Mouse (Mus musculus) intestine, postnatal 0 days (tissue): ENCODE data around the gene C530008M17Rik. TPM values are rescaled to one million over a fixed set of nuclear protein-coding genes. Genes with fewer than 3 reads are reported as not detected.

Source experiments
- ATAC-seq: fragments of 200-750 bp; cut with Nextera tagmentation; 2 replicates; pipeline ENCODE4 v1.8.0; 2017; ENCODE audit warnings: mild to moderate bottlenecking, moderate TSS enrichment, moderate library complexity
- H3K27ac ChIP-seq: fragments of 300-500 bp; sonication (generic); 2 replicates; pipeline ENCODE4 v1.5.1; 2014; ENCODE audit warnings: mild to moderate bottlenecking, low read depth, low read length, moderate library complexity
- H3K27me3 ChIP-seq: fragments of 300-500 bp; sonication (generic); replicated peaks from 2 replicates; pipeline ENCODE4 v1.6.1; 2014; ENCODE audit warnings: low read length, mixed read lengths; ENCODE audit not compliant: control insufficient read depth, insufficient read depth
- H3K36me3 ChIP-seq: fragments of 300-500 bp; sonication (generic); 2 replicates; pipeline ENCODE4 v1.6.1; 2014; ENCODE audit warnings: mild to moderate bottlenecking, moderate library complexity; ENCODE audit not compliant: control insufficient read depth, insufficient read depth
- H3K4me1 ChIP-seq: fragments of 300-500 bp; sonication (generic); replicated peaks from 2 replicates; pipeline ENCODE4 v1.6.1; 2014; ENCODE audit warnings: antibody characterized with exemption, low read length, mixed read lengths; ENCODE audit not compliant: control insufficient read depth, insufficient read depth
- H3K4me2 ChIP-seq: fragments of 300-500 bp; sonication (generic); replicated peaks from 2 replicates; pipeline ENCODE4 v1.6.1; 2014; ENCODE audit warnings: low read depth, mild to moderate bottlenecking, moderate library complexity
- H3K4me3 ChIP-seq: fragments of 300-500 bp; sonication (generic); 2 replicates; pipeline ENCODE4 v1.5.1; 2014; ENCODE audit warnings: low read depth, low read length
- H3K9ac ChIP-seq: fragments of 300-500 bp; sonication (generic); 2 replicates; pipeline ENCODE4 v1.6.1; 2014; ENCODE audit warnings: mild to moderate bottlenecking, low read depth, low read length
- H3K9me3 ChIP-seq: fragments of 300-500 bp; sonication (generic); 2 replicates; pipeline ENCODE4 v1.6.1; 2016; ENCODE audit warnings: mixed run types; ENCODE audit not compliant: control insufficient read depth
- CTCF ChIP-seq: sonication (generic); IDR thresholded peaks from 2 replicates; pipeline ENCODE4 v1.5.1; 2016; ENCODE audit warnings: low read depth, mild to moderate bottlenecking, control low read depth, antibody characterized with exemption, moderate library complexity
- WGBS: fragments of 180-500 bp; shearing (Covaris S2); extraction: QIAGEN DNeasy Blood & Tissue Kit; methylation state at CpG from one replicate; pipeline ENCODE4 v1.1.7; 2014; 5-methylcytosine and 5-hydroxymethylcytosine counted together
- polyA plus RNA-seq: library from polyadenylated mRNA; unstranded; fragments of >200 nt; fragmentation: Nextera tagmentation; extraction: Ambion mirVana; gene quantifications from 2 replicates; pipeline ENCODE4 v1.2.1, GENCODE M21; 2015

The C530008M17Rik gene
- polyA plus RNA-seq, 1 experiment from 2014 or later = 15.3 TPM

GRCm38 (mm10) chr5:76705307-76706173, 49.2 kb downstream of the C530008M17Rik start:
- no peak overlapping the region; the same call in 1 of the 2 replicates for H3K4me2 ChIP-seq
- ATAC-seq = no peak
- H3K4me3 ChIP-seq = no peak overlapping the region
- no peaks in the 10 kb centered on the region for H3K36me3 ChIP-seq
- no peak overlapping the region; the same call in 1 of the 2 replicates for H3K27ac ChIP-seq
- H3K9me3 ChIP-seq = no peaks in the 10 kb centered on the region
- no peaks in the 10 kb centered on the region; the same call in 1 of the 2 replicates for H3K4me1 ChIP-seq
- WGBS = 35% methylated on average over 11 of the region's 11 CpGs
- H3K9ac ChIP-seq = no peak overlapping the region
- H3K27me3 ChIP-seq = no peaks in the 10 kb centered on the region
- TF ChIP-seq CTCF = no peak

- no peaks in the 10 kb centered on the region for H3K9me3 ChIP-seq
- no peak overlapping the region for H3K9ac ChIP-seq
These were observed 50.8 kb downstream of the C530008M17Rik start for GRCm38 (mm10) chr5:76707072-76707471.

GRCm38 (mm10) chr5:76708004-76708403, 51.7 kb downstream of the C530008M17Rik start:
- Histone ChIP-seq H3K36me3 (no peaks in the 10 kb centered on the region), H3K4me2 (peak overlapping the region; percentile 2; the same call in 1 of the 2 replicates), H3K9ac (no peak overlapping the region), H3K9me3 (no peaks in the 10 kb centered on the region), H3K27ac (no peak overlapping the region), H3K4me1 (no peaks in the 10 kb centered on the region; the same call in 1 of the 2 replicates), H3K27me3 (no peaks in the 10 kb centered on the region), H3K4me3 (no peak overlapping the region)
- no peak for ATAC-seq
- no peak for TF ChIP-seq CTCF
- 73% methylated on average over 15 of the region's 15 CpGs for WGBS

More at GRCm38 (mm10) chr5:76707072-76707471, 50.8 kb downstream of the C530008M17Rik start:
- H3K27me3 ChIP-seq = no peaks in the 10 kb centered on the region
- WGBS = 41% methylated on average over 3 of the region's 3 CpGs
- no peak for TF ChIP-seq CTCF
- H3K4me2 ChIP-seq = no peak overlapping the region
- no peak overlapping the region for H3K27ac ChIP-seq
- H3K4me3 ChIP-seq = no peak overlapping the region
- H3K4me1 ChIP-seq = no peaks in the 10 kb centered on the region; the same call in 1 of the 2 replicates
- no peak for ATAC-seq
- no peaks in the 10 kb centered on the region for H3K36me3 ChIP-seq

GRCm38 (mm10) chr5:76713743-76714142, 57.4 kb downstream of the C530008M17Rik start:
- Histone ChIP-seq H3K27ac (no peak overlapping the region), H3K4me1 (no peaks in the 10 kb centered on the region), H3K9me3 (no peaks in the 10 kb centered on the region), H3K36me3 (no peaks in the 10 kb centered on the region), H3K27me3 (no peaks in the 10 kb centered on the region), H3K4me3 (no peak overlapping the region), H3K4me2 (no peak overlapping the region), H3K9ac (no peak overlapping the region)
- no peak for ATAC-seq
- 70% methylated on average over 7 of the region's 7 CpGs for WGBS
- TF ChIP-seq CTCF = no peak

GRCm38 (mm10) chr5:76719954-76720353, 63.6 kb downstream of the C530008M17Rik start:
- WGBS = 70% methylated on average over 3 of the region's 3 CpGs
- no peak overlapping the region for H3K27ac ChIP-seq
- ATAC-seq = no peak
- H3K9ac ChIP-seq = no peak overlapping the region
- H3K4me2 ChIP-seq = no peak overlapping the region
- no peaks in the 10 kb centered on the region for H3K4me1 ChIP-seq
- no peak for TF ChIP-seq CTCF
- no peaks in the 10 kb centered on the region for H3K36me3 ChIP-seq
- H3K4me3 ChIP-seq = no peak overlapping the region
- H3K9me3 ChIP-seq = no peaks in the 10 kb centered on the region
- no peaks in the 10 kb centered on the region for H3K27me3 ChIP-seq

GRCm38 (mm10) chr5:76724878-76725277, 68.6 kb downstream of the C530008M17Rik start:
- Histone ChIP-seq H3K4me1 (no peaks in the 10 kb centered on the region), H3K9me3 (no peaks in the 10 kb centered on the region), H3K4me2 (no peak overlapping the region), H3K27me3 (no peaks in the 10 kb centered on the region), H3K27ac (no peak overlapping the region), H3K36me3 (no peaks in the 10 kb centered on the region), H3K4me3 (no peak overlapping the region), H3K9ac (no peak overlapping the region)
- no peak for ATAC-seq
- peak; percentile 48 for TF ChIP-seq CTCF
- WGBS = 100% methylated on average over 2 of the region's 2 CpGs
